Mouse (Mus musculus): ENCODE data around the gene Lgr4. TPM values are rescaled to one million over a fixed set of nuclear protein-coding genes. Genes with fewer than 3 reads are reported as not detected.

Lgr4 gene
- polyA plus RNA-seq, 2 experiments, result 3.0 to 3.9 TPM

DNA sequence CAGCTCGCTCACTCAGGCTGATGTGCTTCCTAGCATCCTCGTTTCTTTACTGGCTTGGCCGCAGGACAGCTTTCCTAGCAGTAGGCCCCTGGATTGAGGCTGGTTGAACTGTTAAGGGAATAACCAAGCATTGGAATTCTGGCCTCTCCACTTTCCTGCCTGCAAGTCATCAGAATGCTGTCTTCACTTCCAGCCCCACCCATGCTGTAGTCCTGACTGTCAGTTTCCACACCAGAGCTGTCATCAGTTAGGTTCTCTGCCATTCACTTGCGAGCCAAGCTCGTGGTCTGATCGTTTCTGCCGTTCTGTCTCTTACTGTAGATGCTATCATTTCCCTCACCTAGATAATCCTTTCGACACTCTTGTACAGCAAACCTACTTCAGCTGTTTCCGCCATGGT, 27.5 kb downstream of the Lgr4 start:
- Histone ChIP-seq H3K4me2 (ENCODE audit: low read depth) (no peak overlapping the region), H3K9ac (replicated peaks) (no peak overlapping the region), H3K4me1 (replicated peaks; ENCODE audit: control insufficient read depth in 2 of 2, insufficient read depth in 2 of 2, low read length in 1 of 2) (peaks cover 0 to 2% of the 10 kb centered on the region in 2 experiments; a peak in 1 of 4 replicates), H3K9me3 (ENCODE audit: control insufficient read depth, low read length) (no peaks in the 10 kb centered on the region), H3K27me3 (ENCODE audit: control insufficient read depth, insufficient read depth, low read length) (no peaks in the 10 kb centered on the region), H3K36me3 (replicated peaks; ENCODE audit: control insufficient read depth, insufficient read depth, low read depth) (no peaks in the 10 kb centered on the region), H3K4me3 (ENCODE audit: insufficient read depth in 1 of 2, low read depth in 2 of 2, low read length in 2 of 2) (no peak overlapping the region), H3K27ac (no peak overlapping the region)
- TF ChIP-seq EP300 (IDR thresholded peaks at IDR 0.05; ENCODE audit: low read depth) (no peak), CTCF (IDR thresholded peaks at IDR 0.05; ENCODE audit: low read depth) (no peak)
- ATAC-seq (ENCODE audit: insufficient read depth), result no peak
- no peak for DNase-seq (ENCODE audit: low read depth in 3 of 3, low spot score in 3 of 3)
- 60% methylated on average over 9 of the region's 9 CpGs for WGBS (ENCODE audit: insufficient replicate concordance)

DNA sequence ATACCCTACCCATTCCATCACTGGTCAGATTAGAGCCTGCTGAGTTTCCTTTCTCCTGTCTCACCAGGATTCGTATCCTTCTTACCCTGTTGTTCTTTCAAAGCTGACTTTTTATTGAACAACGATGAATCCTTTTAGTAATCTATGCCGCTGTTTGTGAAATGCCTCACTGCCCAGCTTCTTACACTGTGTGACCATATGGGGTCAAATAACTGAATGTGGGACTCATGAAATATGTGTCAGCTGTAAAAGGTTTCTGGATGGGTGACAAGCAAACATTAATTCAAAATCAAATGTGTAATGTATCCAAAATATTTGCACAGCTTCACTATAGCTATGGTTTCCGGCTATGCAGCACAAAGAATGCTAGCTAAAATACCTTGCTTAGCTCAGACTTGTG, 28.1 kb downstream of the Lgr4 start:
- no peak for ATAC-seq (ENCODE audit: insufficient read depth)

DNA sequence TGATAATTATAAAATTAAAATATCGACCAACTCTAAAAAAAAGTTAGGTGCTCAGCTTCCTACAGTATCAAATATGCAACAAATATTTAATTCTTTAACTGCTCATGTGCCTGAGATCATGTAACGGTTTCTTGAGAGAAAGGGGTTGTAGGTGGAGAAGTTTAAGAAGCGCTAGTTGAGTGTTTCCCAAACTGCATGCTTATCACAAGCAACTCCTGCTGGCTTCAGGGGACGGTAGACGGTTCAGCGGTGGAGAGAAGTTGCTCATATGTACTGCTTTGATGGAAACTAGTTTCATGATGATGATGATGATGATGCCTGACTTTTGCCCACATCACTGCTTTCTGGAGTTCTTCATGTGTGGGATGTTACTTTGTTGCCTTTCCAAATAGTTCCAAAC, 29.0 kb downstream of the Lgr4 start:
- Histone ChIP-seq H3K4me2 (ENCODE audit: low read depth) (no peak overlapping the region), H3K27me3 (ENCODE audit: control insufficient read depth, insufficient read depth, low read length) (no peaks in the 10 kb centered on the region), H3K4me1 (replicated peaks; ENCODE audit: control insufficient read depth in 2 of 2, insufficient read depth in 2 of 2, low read length in 1 of 2) (peaks cover 0 to 9% of the 10 kb centered on the region in 2 experiments; a peak in 3 of 4 replicates), H3K27ac (no peak overlapping the region), H3K9me3 (ENCODE audit: control insufficient read depth, low read length) (no peaks in the 10 kb centered on the region), H3K36me3 (replicated peaks; ENCODE audit: control insufficient read depth, insufficient read depth, low read depth) (no peaks in the 10 kb centered on the region), H3K4me3 (ENCODE audit: insufficient read depth in 1 of 2, low read depth in 2 of 2, low read length in 2 of 2) (no peak overlapping the region), H3K9ac (replicated peaks) (no peak overlapping the region)
- ATAC-seq (ENCODE audit: insufficient read depth) (no peak), DNase-seq (ENCODE audit: low read depth in 3 of 3, low spot score in 3 of 3) (no peak)
- 66% methylated on average over 6 of the region's 6 CpGs for WGBS (ENCODE audit: insufficient replicate concordance)
- TF ChIP-seq CTCF (IDR thresholded peaks at IDR 0.05; ENCODE audit: low read depth) (no peak), EP300 (IDR thresholded peaks at IDR 0.05; ENCODE audit: low read depth) (no peak)

More for the DNA sequence above, 28.1 kb downstream of the Lgr4 start:
- Histone ChIP-seq H3K27me3 (ENCODE audit: control insufficient read depth, insufficient read depth, low read length) (no peaks in the 10 kb centered on the region), H3K9ac (replicated peaks) (no peak overlapping the region), H3K4me1 (replicated peaks; ENCODE audit: control insufficient read depth in 2 of 2, insufficient read depth in 2 of 2, low read length in 1 of 2) (peaks cover 0 to 2% of the 10 kb centered on the region in 2 experiments; a peak in 1 of 4 replicates), H3K27ac (no peak overlapping the region), H3K36me3 (replicated peaks; ENCODE audit: control insufficient read depth, insufficient read depth, low read depth) (no peaks in the 10 kb centered on the region), H3K9me3 (ENCODE audit: control insufficient read depth, low read length) (no peaks in the 10 kb centered on the region), H3K4me2 (ENCODE audit: low read depth) (no peak overlapping the region), H3K4me3 (ENCODE audit: insufficient read depth in 1 of 2, low read depth in 2 of 2, low read length in 2 of 2) (no peak overlapping the region)
- TF ChIP-seq CTCF (IDR thresholded peaks at IDR 0.05; ENCODE audit: low read depth) (no peak), EP300 (IDR thresholded peaks at IDR 0.05; ENCODE audit: low read depth) (no peak)
- 76% methylated on average over 4 of the region's 4 CpGs for WGBS (ENCODE audit: insufficient replicate concordance)
- DNase-seq (ENCODE audit: low read depth in 3 of 3, low spot score in 3 of 3), result no peak

DNA sequence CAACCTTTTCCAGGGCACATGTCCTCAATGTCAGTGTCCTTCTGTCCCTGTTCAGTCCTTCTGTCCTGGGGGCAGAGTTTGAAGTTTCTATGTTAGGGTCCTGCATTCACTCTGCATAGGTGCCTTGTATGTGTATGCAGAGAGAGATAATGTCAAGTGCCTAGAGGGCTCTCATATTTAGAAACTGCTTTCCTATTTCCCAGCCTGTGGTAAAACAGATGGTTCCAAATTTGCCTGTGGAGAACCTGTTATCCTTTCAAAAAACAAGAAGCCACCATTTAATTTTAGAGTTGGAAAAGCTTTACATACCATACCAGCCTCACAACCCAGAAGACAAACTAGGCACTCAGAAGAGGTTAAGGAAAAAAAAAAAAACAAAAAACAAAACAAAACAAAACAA, 32.1 kb downstream of the Lgr4 start:
- no peak overlapping the region for H3K27ac ChIP-seq
- DNase-seq (ENCODE audit: low read depth in 3 of 3, low spot score in 3 of 3), result no peak
- H3K9me3 ChIP-seq (ENCODE audit: control insufficient read depth, low read length), result no peaks in the 10 kb centered on the region
- H3K27me3 ChIP-seq (ENCODE audit: control insufficient read depth, insufficient read depth, low read length), result no peaks in the 10 kb centered on the region
- H3K4me3 ChIP-seq (ENCODE audit: insufficient read depth in 1 of 2, low read depth in 2 of 2, low read length in 2 of 2), result no peak overlapping the region
- no peak overlapping the region for H3K4me2 ChIP-seq (ENCODE audit: low read depth)
- no peaks in the 10 kb centered on the region for H3K36me3 ChIP-seq (replicated peaks; ENCODE audit: control insufficient read depth, insufficient read depth, low read depth)
- H3K9ac ChIP-seq (replicated peaks), result no peak overlapping the region
- no peak for ATAC-seq (ENCODE audit: insufficient read depth)
- TF ChIP-seq CTCF (IDR thresholded peaks at IDR 0.05; ENCODE audit: low read depth), result no peak
- no peak for TF ChIP-seq EP300 (IDR thresholded peaks at IDR 0.05; ENCODE audit: low read depth)
- H3K4me1 ChIP-seq (replicated peaks; ENCODE audit: control insufficient read depth in 2 of 2, insufficient read depth in 2 of 2, low read length in 1 of 2), result peaks cover 0 to 30% of the 10 kb centered on the region in 2 experiments; a peak in 3 of 4 replicates

DNA sequence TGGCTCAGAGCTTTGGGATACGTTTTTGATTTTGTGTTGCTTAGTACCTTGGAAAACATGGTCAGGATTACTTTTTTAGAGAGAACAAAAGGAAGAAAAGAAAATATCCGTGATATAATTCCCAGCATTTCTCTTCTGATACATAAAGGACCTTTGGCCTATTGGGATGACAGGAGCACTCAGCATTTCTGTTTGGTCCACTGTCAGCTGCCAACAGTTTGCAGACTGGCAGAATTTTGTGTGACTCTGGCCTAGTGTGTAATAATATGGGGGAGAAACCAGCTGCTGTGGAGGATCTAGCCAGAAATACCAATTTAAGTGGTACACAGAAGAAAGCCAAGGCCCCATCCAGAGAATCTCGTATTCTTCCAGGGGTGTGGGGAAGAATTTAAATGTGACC, 32.9 kb downstream of the Lgr4 start:
- H3K4me1 ChIP-seq (replicated peaks; ENCODE audit: control insufficient read depth in 2 of 2, insufficient read depth in 2 of 2, low read length in 1 of 2), result peaks cover 0 to 31% of the 10 kb centered on the region in 2 experiments; a peak in 3 of 4 replicates
- H3K27ac ChIP-seq, result no peak overlapping the region
- no peak for DNase-seq (ENCODE audit: low read depth in 3 of 3, low spot score in 3 of 3)

More for the DNA sequence above, 32.9 kb downstream of the Lgr4 start:
- Histone ChIP-seq H3K9me3 (ENCODE audit: control insufficient read depth, low read length) (no peaks in the 10 kb centered on the region), H3K27me3 (ENCODE audit: control insufficient read depth, insufficient read depth, low read length) (no peaks in the 10 kb centered on the region), H3K36me3 (replicated peaks; ENCODE audit: control insufficient read depth, insufficient read depth, low read depth) (no peaks in the 10 kb centered on the region), H3K4me2 (ENCODE audit: low read depth) (no peak overlapping the region), H3K4me3 (ENCODE audit: insufficient read depth in 1 of 2, low read depth in 2 of 2, low read length in 2 of 2) (no peak overlapping the region), H3K9ac (replicated peaks) (no peak overlapping the region)
- no peak for TF ChIP-seq CTCF (IDR thresholded peaks at IDR 0.05; ENCODE audit: low read depth)
- TF ChIP-seq EP300 (IDR thresholded peaks at IDR 0.05; ENCODE audit: low read depth), result no peak
- 68% methylated on average over 3 of the region's 3 CpGs for WGBS (ENCODE audit: insufficient replicate concordance)
- no peak for ATAC-seq (ENCODE audit: insufficient read depth)
